Mouse (Mus musculus) thymus, adult 2 months (tissue): ENCODE results near the gene Ptpn3.

Experiments
- CTCF ChIP-seq: fragments of 200-500 bp; IDR thresholded peaks from 2 replicates; pipeline ENCODE4 v1.5.1; 2012; ENCODE audit warnings: mild to moderate bottlenecking, control low read depth, low read length, moderate library complexity, borderline replicate concordance; ENCODE audit not compliant: control insufficient read depth, poor library complexity, insufficient read depth; ENCODE audit errors: extremely low read depth
- POLR2A ChIP-seq: fragments of 200-500 bp; IDR thresholded peaks from 2 replicates; pipeline ENCODE4 v1.6.1; 2012; ENCODE audit warnings: mild to moderate bottlenecking, low read length, control low read depth, moderate library complexity; ENCODE audit not compliant: control insufficient read depth, poor library complexity, insufficient read depth; ENCODE audit errors: extremely low read depth

DNA sequence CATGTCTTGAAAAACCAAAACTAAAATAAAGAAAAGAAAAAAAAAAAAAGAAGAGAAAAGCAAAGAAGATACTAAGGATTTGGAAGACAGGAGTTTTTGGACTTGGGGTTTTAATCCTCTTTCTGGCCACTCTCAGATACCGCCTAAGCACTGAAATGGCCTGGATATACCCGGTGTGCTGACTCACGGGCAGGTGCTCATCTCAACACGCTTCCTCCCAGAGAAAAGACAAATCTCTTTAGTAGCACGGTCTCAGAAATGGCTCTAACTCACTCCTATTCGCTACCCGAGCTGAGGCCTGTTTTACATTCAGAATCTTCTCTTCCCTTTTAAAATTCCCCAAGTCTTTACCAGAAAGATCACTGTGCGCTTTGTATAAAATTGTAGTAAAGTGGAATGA is 44.2 kb downstream of the Ptpn3 start:
- no peak for TF ChIP-seq POLR2A
- no peak for TF ChIP-seq CTCF
